Mouse (Mus musculus) forelimb bud, embryonic 11.5 days (tissue): ENCODE data around the gene Gm28041.
"Not testable (repeated sequence)": the region's sequence is repeated elsewhere in the genome, so short reads cannot be mapped to it uniquely, and the experiment has no call there.

ENCODE experiments used
- DNase-seq: peaks from one replicate; pipeline ENCODE4 v3.0.0-alpha.2; 2012; ENCODE audit warnings: low read depth, low spot score

Gene Gm28041

DNA sequence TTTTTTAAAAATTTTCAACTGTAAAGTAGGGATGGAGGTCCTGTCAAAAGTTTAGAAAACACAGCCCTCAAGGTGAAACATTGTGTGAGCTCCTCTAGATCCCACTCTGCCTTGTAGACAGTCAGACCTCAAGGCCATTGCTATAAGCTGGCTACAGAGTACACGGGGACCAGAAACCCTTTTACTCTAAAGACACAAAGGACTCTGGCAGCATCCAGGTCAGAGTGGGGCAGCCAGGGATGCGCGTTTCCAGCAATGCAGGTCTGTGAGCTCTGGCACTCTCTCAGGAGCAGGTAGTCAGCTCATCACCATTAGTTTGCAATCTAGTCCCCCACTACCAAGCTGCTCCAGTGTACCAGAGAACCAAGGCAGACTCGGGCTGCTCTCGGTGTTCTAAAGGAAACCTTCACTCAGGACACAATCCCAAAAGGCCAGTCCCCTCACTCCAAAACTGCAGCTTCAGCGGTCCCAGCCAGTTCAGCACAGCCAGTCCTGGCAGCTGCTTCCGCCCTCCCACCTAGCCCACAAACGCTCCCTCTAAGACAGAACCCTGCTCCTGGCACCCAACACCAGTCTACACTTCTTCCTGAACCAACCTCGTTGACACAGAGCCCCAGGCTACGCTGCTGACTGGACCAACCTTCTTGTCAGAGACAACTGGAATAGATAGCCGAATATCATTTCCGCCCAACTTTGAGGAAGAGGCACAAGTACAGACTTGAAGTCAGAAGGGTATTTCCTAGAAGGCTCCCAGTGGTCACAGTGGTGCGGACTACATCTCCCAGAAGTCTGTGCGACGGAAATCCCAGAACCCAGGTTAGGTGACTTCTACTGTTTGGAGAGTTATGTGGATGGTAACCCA is at the start of gene Gm28041, which contains the start of gene Zfp456:
Gene Gm28041, minus strand, starts transcription at position 684 of the 862 bp plus-strand sequence.
Gene Zfp456, minus strand, starts transcription at position 761 of the 862 bp plus-strand sequence.
- peak; percentile 64 for DNase-seq

GRCm38 (mm10) chr13:67422532-67422931 is 47.0 kb upstream of the Gm28041 start:
- DNase-seq, result not testable (repeated sequence)

DNA sequence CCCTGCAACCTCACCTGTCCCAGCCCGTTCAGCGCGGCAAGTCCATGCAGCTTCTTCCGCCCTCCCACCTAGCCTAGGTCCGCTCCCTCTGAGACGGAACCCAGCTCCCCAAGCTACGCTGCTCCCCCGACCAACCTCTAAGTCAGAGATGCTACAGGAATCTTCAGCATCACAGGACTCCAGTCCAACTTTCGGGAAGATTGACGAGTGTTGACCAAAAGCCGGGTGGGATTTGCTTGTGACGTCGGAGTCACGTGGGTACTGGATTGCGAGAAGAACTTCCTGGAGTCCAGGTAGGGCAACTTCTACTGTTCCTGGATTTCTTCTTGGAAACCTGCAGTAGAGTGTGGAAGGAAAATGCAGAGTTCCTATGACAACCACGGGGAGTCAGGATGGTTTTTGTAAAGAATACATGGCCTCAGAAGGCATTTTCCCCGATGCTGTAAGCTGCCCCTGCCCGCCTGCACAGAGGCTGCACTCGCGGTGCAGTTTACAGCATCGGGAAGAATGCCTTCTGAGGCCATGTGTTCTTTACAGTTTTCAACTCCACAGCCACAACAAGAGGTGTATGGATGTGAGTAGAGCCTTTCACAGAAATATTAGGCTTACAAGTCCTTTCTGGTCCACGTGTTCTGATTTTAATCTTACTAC is 45.8 kb upstream of the Gm28041 start, which contains the start of gene Zfp459:
Gene Zfp459, minus strand, starts transcription at position 212 of the 651 bp plus-strand sequence.
- DNase-seq, result peak; percentile 73

DNA sequence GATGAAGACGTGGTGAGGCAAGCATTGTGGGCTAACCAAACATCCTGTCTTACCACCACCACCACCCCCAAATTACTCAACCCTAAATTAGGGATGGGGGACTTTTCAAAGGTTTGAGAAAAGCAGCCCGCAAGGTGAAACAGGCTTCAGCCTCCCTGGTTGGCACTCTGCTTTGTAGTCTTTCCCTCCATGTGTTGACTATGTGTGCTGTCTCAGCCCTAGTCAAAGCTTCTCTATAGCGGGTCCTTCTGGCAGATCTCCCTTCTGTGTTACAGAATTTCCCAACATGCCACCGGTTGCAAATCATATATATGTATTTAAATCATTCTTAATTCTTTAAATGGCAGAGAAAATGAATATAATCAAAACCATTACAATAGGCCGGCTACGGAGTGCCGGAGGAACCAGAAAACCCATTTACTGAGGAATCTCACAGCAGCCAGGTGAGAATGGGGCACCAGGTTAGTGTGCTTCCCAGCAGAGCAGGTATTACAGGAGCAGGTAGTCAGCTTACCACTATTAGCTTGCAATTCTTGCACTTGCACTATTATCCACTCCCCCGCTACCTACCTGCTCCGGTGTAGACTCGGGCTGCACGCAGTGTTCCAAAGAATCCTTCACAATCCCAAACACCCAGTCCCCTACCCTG is 45.1 kb upstream of the Gm28041 start:
- no peak for DNase-seq

DNA sequence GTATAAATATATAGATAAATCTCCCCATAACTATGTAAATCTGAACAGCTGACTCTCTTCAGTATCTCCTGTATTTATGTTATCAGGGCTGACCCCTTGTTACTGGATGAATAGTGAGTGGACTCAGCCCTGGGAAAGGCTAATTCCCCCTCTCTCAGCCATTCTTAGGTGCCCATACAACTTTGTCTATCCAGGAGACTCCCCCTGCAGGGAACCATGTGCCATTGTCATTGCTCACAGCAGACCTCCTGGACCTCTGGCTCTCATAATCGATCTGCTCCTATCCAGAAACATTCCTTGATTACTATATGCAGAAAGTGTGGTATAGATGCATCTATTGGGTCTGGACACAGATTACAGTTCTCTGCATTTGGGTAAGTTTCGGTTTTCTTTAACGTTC is 41.3 kb upstream of the Gm28041 start:
- no peak for DNase-seq

DNA sequence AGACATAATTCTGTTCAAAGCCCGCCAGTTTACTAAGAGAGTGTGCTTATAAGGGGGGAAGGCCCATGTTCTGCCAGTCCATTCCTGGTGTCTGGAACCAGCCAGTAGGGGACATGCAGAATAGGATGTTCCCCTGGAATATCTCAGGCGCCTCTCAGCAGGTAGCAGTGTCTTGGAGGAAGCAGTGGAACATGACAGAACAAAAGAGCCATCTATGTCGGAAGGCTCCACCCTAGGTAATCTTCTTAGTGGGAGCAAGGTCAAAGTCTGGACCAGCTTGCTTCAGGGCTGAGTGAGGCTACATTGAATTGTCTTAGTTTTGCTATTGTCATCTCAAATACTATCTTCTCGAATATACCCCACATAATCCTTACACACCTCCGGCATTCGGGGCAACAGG is 40.2 kb upstream of the Gm28041 start:
- no peak for DNase-seq

DNA sequence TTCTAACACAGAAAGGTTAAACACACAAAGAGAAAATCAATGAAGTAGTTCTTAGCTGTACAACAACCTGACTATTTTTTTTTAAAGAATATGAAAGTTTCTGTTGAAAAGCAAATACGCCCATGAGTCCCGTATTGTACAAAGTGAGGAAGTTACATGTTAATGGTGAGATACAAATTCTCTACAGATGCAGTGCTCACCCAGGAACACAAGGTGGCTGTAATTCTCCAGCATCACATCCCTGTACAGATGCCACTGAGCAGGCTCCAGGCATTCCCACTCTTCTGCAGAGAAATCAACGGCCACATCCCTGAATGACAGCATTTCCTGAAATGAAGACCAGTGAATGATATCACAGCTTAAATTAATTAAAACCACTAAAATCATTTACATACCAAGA is 38.1 kb upstream of the Gm28041 start:
- DNase-seq, result not testable (repeated sequence)

DNA sequence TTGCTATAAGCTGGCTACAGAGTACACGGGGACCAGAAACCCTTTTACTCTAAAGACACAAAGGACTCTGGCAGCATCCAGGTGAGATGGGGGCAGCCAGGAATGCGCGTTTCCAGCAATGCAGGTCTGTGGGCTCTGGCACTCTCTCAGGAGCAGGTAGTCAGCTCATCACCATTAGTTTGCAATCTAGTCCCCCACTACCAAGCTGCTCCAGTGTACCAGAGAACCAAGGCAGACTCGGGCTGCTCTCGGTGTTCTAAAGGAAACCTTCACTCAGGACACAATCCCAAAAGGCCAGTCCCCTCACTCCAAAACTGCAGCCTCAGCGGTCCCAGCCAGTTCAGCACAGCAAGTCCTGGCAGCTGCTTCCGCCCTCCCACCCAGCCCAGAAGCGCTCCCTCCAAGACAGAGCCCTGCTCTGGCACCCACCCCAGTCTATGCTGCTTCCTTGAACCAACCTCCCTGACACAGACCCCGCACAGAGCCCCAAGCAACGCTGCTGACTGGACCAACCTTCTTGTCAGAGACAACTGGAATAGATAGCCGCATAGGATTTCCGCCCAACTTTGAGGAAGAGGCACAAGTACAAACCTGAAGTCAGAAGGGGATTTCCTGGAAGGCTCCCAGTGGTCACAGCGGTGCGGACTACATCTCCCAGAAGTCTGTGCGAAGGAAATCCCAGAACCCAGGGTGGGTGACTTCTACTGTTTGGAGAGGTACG is 23.8 kb upstream of the Gm28041 start, which contains the start of gene Zfp429:
Gene Zfp429, minus strand, starts transcription at position 637 of the 721 bp plus-strand sequence.
- DNase-seq, result peak; percentile 52

- DNase-seq, result not testable (repeated sequence)
These were observed 722 bp upstream of the Gm28041 start for GRCm38 (mm10) chr13:67376255-67376654.

GRCm38 (mm10) chr13:67360131-67360744 is 15.3 kb downstream of the Gm28041 start, which contains the start of the genes Gm28044 and Zfp953:
Gm28044 (minus strand) TSS chr13:67360536.
Zfp953 (minus strand) TSS chr13:67360605.
- DNase-seq, result peak; percentile 87

- no peak for DNase-seq
These were observed 23.7 kb downstream of the Gm28041 start for GRCm38 (mm10) chr13:67351854-67352253.

GRCm38 (mm10) chr13:67343422-67343821 is 32.1 kb downstream of the Gm28041 start:
- no peak for DNase-seq

DNA sequence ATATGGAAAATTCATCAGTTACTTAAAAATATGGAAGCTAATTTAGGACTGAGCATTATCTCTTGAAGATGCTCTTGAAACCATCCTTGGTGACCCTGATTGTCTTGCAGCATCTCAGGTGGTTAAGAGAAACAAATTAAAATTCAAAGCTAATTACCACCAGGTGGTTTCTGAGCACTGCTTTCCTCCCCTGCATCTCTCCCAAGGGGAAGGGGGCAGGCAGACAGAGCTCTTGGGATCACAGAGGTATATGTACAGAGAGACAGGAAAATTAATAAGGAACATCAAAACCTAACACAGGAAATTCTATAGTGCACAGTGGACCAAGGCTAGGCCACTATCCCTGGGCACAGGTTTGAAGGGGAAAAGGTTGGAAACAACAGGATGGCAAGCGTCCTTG is 42.7 kb downstream of the Gm28041 start:
- DNase-seq, result no peak

GRCm38 (mm10) chr13:67332019-67332724 is 43.4 kb downstream of the Gm28041 start, which contains the start of gene Zfp595:
Zfp595 (minus strand) TSS chr13:67332570.
- DNase-seq, result peak; percentile 79

DNA sequence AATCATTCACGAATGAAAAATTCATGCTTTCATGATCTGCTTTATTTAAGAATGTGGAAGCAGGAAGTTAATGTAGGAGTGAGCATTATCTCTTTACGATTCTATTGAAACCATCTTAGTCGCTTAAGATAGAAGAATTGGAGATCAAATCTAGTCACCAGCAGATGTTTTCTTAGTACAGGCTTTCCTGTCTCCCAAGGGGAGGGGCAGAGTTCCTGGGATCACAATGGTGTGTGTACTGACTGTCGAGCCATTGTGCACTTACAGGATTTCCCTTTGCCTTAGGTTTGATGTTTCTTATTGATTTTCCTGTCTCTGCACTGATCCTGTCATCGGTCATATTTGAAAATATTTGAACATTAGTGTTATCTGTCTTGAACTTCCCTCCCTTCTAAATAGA is 68.8 kb downstream of the Gm28041 start:
- no peak for DNase-seq

- DNase-seq, result peak; percentile 91
These were observed 69.5 kb downstream of the Gm28041 start, which contains the start of gene Zfp457 for GRCm38 (mm10) chr13:67305822-67306672. Zfp457 (minus strand) TSS chr13:67306485.
